Mouse (Mus musculus) C2C12 (cell line): ENCODE measurements around the gene 1810049J17Rik. TPM values are rescaled to one million over a fixed set of nuclear protein-coding genes. Genes with fewer than 3 reads are reported as not detected.

Experiments used
- H3K27me3 ChIP-seq: one replicate; pipeline ENCODE4 v1.6.1; 2011; ENCODE audit not compliant: control insufficient read depth, insufficient read depth, insufficient read length
- H3K36me3 ChIP-seq: one replicate; pipeline ENCODE4 v1.6.1; 2011; ENCODE audit not compliant: control insufficient read depth, insufficient read depth
- H3K4me3 ChIP-seq: one replicate; pipeline ENCODE4 v1.5.1; 2011; ENCODE audit warnings: mild to moderate bottlenecking, control low read depth; ENCODE audit not compliant: poor library complexity, insufficient read depth, severe bottlenecking
- H3K79me2 ChIP-seq: one replicate; pipeline ENCODE4 v1.6.1; 2011; ENCODE audit not compliant: control insufficient read depth, insufficient read depth
- H3K79me3 ChIP-seq: one replicate; pipeline ENCODE4 v1.6.1; 2011; ENCODE audit warnings: low read depth, control low read depth
- H3ac ChIP-seq: one replicate; pipeline ENCODE3; 2011; ENCODE audit warnings: low read depth; ENCODE audit not compliant: control insufficient read depth, insufficient read length
- CEBPB ChIP-seq: IDR thresholded peaks from one replicate; pipeline ENCODE4 v1.6.1; 2011; ENCODE audit warnings: low read depth, mild to moderate bottlenecking, control low read depth, moderate library complexity
- CTCF ChIP-seq: IDR thresholded peaks from one replicate; pipeline ENCODE4 v1.5.1; 2011; ENCODE audit not compliant: control insufficient read depth, insufficient read depth, insufficient read length
- FOSL1 ChIP-seq: IDR thresholded peaks from one replicate; pipeline ENCODE4 v1.8.0; 2011; ENCODE audit warnings: mild to moderate bottlenecking, low read length; ENCODE audit not compliant: poor library complexity, insufficient read depth, severe bottlenecking
- MAX ChIP-seq: IDR thresholded peaks from one replicate; pipeline ENCODE4 v1.6.1; 2011; ENCODE audit warnings: mild to moderate bottlenecking, control low read depth
- MYOD1 ChIP-seq: IDR thresholded peaks from one replicate; pipeline ENCODE4 v1.6.1; 2011; ENCODE audit warnings: low read depth; ENCODE audit not compliant: control insufficient read depth, insufficient read length
- MYOG ChIP-seq: IDR thresholded peaks from one replicate; pipeline ENCODE4 v1.6.1; 2011; ENCODE audit not compliant: control insufficient read depth, insufficient read length; ENCODE audit errors: extremely low read depth
- USF1 ChIP-seq: IDR thresholded peaks from one replicate; pipeline ENCODE4 v1.6.1; 2011; ENCODE audit warnings: low read depth, mild to moderate bottlenecking, control low read depth, moderate library complexity
- polyA plus RNA-seq: library from polyadenylated mRNA; unstranded; fragments of >200 nt; fragmentation: generic; extraction: Trizol; gene quantifications from one replicate; pipeline ENCODE4 v1.2.1, GENCODE M21; 2012; ENCODE audit warnings: missing spikeins

The 1810049J17Rik gene
- polyA plus RNA-seq, 1 experiment: 4.8 TPM

- H3K79me2 ChIP-seq: no peaks in the 10 kb centered on the region
Observed at GRCm38 (mm10) chr15:12291757-12292156, 29.9 kb downstream of the 1810049J17Rik start.

DNA sequence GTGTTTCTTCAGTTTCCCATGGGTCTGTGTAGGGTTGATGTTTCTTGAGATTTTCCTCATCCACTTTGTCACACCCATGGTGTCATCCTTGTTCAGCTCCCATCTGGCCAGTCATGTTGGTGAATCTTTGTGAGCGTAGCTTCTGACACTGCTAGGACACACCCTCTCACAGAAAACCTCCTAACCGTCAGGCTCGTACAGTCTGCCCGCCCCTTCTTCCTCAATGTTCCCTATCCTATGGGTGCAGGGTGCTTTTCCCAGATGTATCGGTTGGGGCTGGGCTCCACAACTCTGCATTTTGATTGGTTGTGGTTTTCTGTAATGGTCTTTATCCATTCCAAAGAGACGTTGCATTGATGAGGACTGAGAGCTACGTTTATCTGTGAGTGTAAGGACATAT lies 31.4 kb downstream of the 1810049J17Rik start:
- Histone ChIP-seq H3ac (no peak overlapping the region), H3K4me3 (no peak overlapping the region), H3K36me3 (no peaks in the 10 kb centered on the region), H3K79me3 (no peaks in the 10 kb centered on the region), H3K27me3 (peaks cover 4% of the 10 kb centered on the region), H3K79me2 (no peaks in the 10 kb centered on the region)
- TF ChIP-seq CTCF (no peak), MYOG (no peak), USF1 (no peak), CEBPB (no peak), MAX (no peak), FOSL1 (no peak), MYOD1 (no peak)

More at GRCm38 (mm10) chr15:12291757-12292156, 29.9 kb downstream of the 1810049J17Rik start:
- no peak for TF ChIP-seq FOSL1
- no peak for TF ChIP-seq CTCF
- no peak for TF ChIP-seq MYOG
- TF ChIP-seq USF1: no peak
- no peak for TF ChIP-seq MAX
- no peak for TF ChIP-seq CEBPB
- no peak for TF ChIP-seq MYOD1
- Histone ChIP-seq H3K79me3 (no peaks in the 10 kb centered on the region), H3K36me3 (no peaks in the 10 kb centered on the region), H3ac (no peak overlapping the region), H3K4me3 (no peak overlapping the region), H3K27me3 (peaks cover 4% of the 10 kb centered on the region)

GRCm38 (mm10) chr15:12285535-12285809 lies 36.2 kb downstream of the 1810049J17Rik start:
- H3K79me2 ChIP-seq: no peaks in the 10 kb centered on the region
- peaks cover 4% of the 10 kb centered on the region for H3K27me3 ChIP-seq
- no peaks in the 10 kb centered on the region for H3K79me3 ChIP-seq
- H3K36me3 ChIP-seq: no peaks in the 10 kb centered on the region
- TF ChIP-seq CTCF: no peak
- TF ChIP-seq FOSL1: no peak
- TF ChIP-seq CEBPB: no peak
- no peak for TF ChIP-seq MAX
- TF ChIP-seq USF1: no peak
- no peak for TF ChIP-seq MYOD1
- TF ChIP-seq MYOG: no peak
- no peak overlapping the region for H3K4me3 ChIP-seq
- no peak overlapping the region for H3ac ChIP-seq

GRCm38 (mm10) chr15:12284794-12285534 lies 36.7 kb downstream of the 1810049J17Rik start:
- Histone ChIP-seq H3K27me3 (no peaks in the 10 kb centered on the region), H3K79me3 (no peaks in the 10 kb centered on the region), H3K79me2 (no peaks in the 10 kb centered on the region), H3K36me3 (no peaks in the 10 kb centered on the region), H3ac (no peak overlapping the region), H3K4me3 (no peak overlapping the region)
- TF ChIP-seq CEBPB (no peak), MYOG (no peak), FOSL1 (no peak), MAX (no peak), CTCF (no peak), USF1 (no peak), MYOD1 (no peak)

DNA sequence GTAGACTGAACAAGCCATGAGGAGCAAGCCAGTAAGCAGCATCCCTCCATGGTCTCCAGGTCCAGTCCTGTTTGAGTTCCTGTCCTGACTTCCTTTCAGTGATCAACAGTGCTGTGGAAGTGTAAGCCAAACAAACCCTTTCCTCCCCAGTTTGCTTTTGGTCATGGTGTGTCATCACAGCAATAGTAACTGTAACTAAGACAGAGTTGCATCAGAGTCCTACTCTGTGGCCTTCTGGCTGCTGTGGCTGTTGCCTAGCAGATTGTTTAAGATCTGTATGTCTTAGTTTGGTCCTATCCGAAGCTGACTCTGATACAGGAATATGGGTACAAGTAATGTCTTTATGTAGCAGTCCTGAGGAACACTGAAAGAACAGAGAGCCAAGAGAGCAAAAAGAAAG lies 41.9 kb downstream of the 1810049J17Rik start:
- no peak for TF ChIP-seq MYOD1
- TF ChIP-seq USF1: no peak
- TF ChIP-seq MAX: no peak
- TF ChIP-seq CEBPB: no peak
- no peak for TF ChIP-seq FOSL1
- TF ChIP-seq MYOG: no peak
- no peak for TF ChIP-seq CTCF
- no peak overlapping the region for H3K4me3 ChIP-seq
- H3K79me2 ChIP-seq: no peaks in the 10 kb centered on the region
- no peaks in the 10 kb centered on the region for H3K36me3 ChIP-seq
- H3K79me3 ChIP-seq: no peaks in the 10 kb centered on the region
- H3K27me3 ChIP-seq: no peaks in the 10 kb centered on the region
- no peak overlapping the region for H3ac ChIP-seq

- Histone ChIP-seq H3K36me3 (peaks cover 12% of the 10 kb centered on the region), H3K79me2 (no peaks in the 10 kb centered on the region), H3ac (no peak overlapping the region), H3K4me3 (no peak overlapping the region), H3K27me3 (no peaks in the 10 kb centered on the region), H3K79me3 (no peaks in the 10 kb centered on the region)
- TF ChIP-seq FOSL1: no peak
- no peak for TF ChIP-seq MYOG
- TF ChIP-seq MAX: no peak
- no peak for TF ChIP-seq CTCF
- TF ChIP-seq MYOD1: no peak
- no peak for TF ChIP-seq USF1
- no peak for TF ChIP-seq CEBPB
Observed at GRCm38 (mm10) chr15:12275091-12275623, 46.5 kb downstream of the 1810049J17Rik start.
